Mouse (Mus musculus): Measurements from ENCODE around the gene Ank.

DNA sequence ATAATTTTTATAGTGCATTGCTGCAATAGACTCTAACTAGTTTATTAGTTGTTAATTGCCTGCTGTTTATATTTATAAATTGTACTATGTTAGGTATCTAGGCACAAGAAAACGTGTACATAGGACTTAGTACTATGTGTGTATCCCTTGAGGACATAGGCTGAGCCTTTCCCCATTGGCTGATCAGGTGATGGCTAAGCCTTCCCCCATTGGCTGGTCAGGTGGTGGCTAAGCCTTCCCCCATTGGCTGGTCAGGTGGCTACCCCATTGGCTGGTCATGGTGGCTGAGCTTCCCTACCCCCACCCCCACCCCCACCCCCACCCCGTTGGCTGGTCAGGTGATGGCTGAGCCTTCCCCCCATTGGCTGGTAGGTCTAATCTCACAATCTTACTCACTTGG lies 113.4 kb downstream of the Ank start:
- TF ChIP-seq EP300 (IDR thresholded peaks at IDR 0.05; ENCODE audit: insufficient read depth, low read depth, low read length) (no peak), POLR2A (IDR thresholded peaks at IDR 0.05; ENCODE audit: insufficient read depth, low read length) (no peak), CTCF (IDR thresholded peaks at IDR 0.05; ENCODE audit: low read depth, low read length) (no peak)

All from ES-Bruce4 (cell line).